Mouse (Mus musculus) cerebellum, adult 2 months (tissue): Measurements from ENCODE around the gene Haus2. TPM values are rescaled to one million over a fixed set of nuclear protein-coding genes. Genes with fewer than 3 reads are reported as not detected.

Source experiments
- DNase-seq, 2 experiments: peaks; one replicate each; pipeline ENCODE4 v3.0.0; 2021
- H3K27ac ChIP-seq: fragments of 200-500 bp; 2 replicates; pipeline ENCODE4 v1.5.1; 2012; ENCODE audit warnings: low read length, control low read depth, inconsistent platforms; ENCODE audit not compliant: insufficient read depth
- H3K27me3 ChIP-seq: fragments of 200-500 bp; 2 replicates; pipeline ENCODE4 v1.6.1; 2012; ENCODE audit warnings: inconsistent platforms, mild to moderate bottlenecking, low read length, moderate library complexity; ENCODE audit not compliant: control insufficient read depth, insufficient read depth
- H3K4me1 ChIP-seq: fragments of 200-500 bp; 2 replicates; pipeline ENCODE4 v1.6.1; 2011; ENCODE audit warnings: low read length; ENCODE audit not compliant: control insufficient read depth, insufficient read depth
- H3K4me3 ChIP-seq: fragments of 200-500 bp; replicated peaks from 2 replicates; pipeline ENCODE3; 2011; ENCODE audit warnings: mild to moderate bottlenecking, low read depth, low read length, control low read depth; ENCODE audit not compliant: insufficient read depth
- CTCF ChIP-seq: fragments of 200-500 bp; IDR thresholded peaks from 2 replicates; pipeline ENCODE4 v1.5.1; 2011; ENCODE audit warnings: low read depth, mild to moderate bottlenecking, control low read depth, low read length, moderate library complexity, borderline replicate concordance; ENCODE audit not compliant: insufficient read depth
- POLR2A ChIP-seq: fragments of 200-500 bp; IDR thresholded peaks from 2 replicates; pipeline ENCODE4 v1.6.1; 2011; ENCODE audit warnings: low read length, control low read depth, borderline replicate concordance; ENCODE audit not compliant: insufficient read depth
- WGBS: fragments of 180-500 bp; shearing (Covaris S2); methylation state at CpG from one replicate; pipeline ENCODE4 v1.1.7; 2018; 5-methylcytosine and 5-hydroxymethylcytosine counted together
- polyA plus RNA-seq: library from polyadenylated mRNA; depleted of rRNA; stranded (reverse); fragments of >200 nt; gene quantifications from 2 replicates; pipeline ENCODE4 v1.2.3, GENCODE M21; 2012

The Haus2 gene
- polyA plus RNA-seq, 1 experiment: 15.9 TPM

GRCm38 (mm10) chr2:120628076-120628865 lies 19.1 kb downstream of the Haus2 start:
- WGBS: 20% methylated on average over 10 of the region's 10 CpGs
- Histone ChIP-seq H3K4me3 (peak overlapping the region; percentile 77), H3K27me3 (no peaks in the 10 kb centered on the region), H3K27ac (no peak overlapping the region), H3K4me1 (no peaks in the 10 kb centered on the region)
- TF ChIP-seq CTCF (no peak), POLR2A (no peak)
- peak in 1 of 2 experiments; percentile 15 for DNase-seq

DNA sequence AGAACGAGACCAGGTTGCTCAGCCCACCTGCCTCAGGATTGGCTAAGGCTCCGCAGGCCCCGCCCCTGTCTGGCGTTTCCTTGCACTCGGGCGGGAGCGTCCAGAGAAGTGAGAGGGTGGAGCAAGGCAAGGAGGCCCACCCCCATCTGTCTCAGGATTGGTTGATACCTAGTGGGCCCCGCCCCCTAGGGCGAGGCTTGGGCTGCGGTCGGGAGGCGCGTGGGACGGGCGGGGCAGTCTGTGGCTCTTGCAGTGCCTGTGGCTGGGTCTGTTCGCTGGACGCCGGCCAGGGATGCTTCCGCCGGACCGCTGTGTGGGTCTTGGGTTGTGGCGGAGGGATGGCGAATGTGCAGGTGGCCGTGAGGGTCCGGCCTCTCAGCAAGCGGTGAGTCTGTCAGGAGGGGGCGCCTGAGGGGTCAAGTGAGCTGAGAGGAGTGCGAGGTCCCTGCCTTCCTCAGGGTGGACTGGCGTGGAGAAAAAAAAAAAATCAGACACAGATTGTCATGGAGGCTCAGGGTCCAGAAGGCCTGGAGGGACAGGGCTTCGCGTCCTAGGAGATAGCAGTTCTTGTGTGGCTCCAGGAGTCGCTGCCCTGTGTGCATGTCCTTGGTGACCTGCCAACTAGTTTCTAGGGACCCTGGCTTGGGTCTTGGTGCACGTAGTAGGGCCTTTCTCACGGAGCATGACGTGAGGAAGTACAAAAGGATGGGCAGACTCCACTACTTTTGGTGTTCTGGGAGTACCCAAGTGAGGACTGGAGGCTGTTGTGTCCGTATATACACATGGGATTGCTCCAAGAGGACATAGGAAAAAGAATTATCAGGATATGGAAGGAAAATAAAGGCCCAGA lies 19.9 kb downstream of the Haus2 start, which contains the start of gene Stard9:
Stard9 (plus strand) TSS at position 236 of the 850 bp plus-strand sequence.
- 1% methylated on average over 36 of the region's 36 CpGs for WGBS
- no peaks in the 10 kb centered on the region for H3K27me3 ChIP-seq
- no peak for TF ChIP-seq CTCF
- TF ChIP-seq POLR2A: peak; percentile 43

DNA sequence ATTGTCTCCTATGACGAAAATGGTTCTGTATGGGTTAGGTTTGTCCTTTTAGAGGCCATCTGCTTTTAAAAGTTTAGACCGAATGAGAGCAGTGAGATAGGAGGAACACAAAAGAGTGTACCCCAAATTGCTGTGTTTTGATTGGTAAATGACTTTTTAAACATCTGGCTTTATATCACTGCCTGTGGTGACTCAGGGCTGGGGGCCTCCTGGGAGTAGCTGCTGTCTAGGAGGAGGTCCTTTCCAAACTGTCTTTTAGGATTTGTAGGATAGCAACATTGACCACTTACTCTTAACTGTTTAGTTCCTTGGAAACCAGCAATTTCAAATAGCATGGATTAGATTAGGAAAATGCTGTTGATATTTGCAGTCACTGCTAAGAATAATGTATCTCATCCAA lies 21.1 kb downstream of the Haus2 start:
- no peak for TF ChIP-seq CTCF
- no peak for TF ChIP-seq POLR2A
- no peak for DNase-seq
- Histone ChIP-seq H3K4me3 (no peak overlapping the region), H3K27ac (no peak overlapping the region), H3K4me1 (no peaks in the 10 kb centered on the region), H3K27me3 (no peaks in the 10 kb centered on the region)
- WGBS: 86% methylated on average over 2 of the region's 2 CpGs

More for the DNA sequence above, 19.9 kb downstream of the Haus2 start, which contains the start of gene Stard9:
- H3K27ac ChIP-seq: no peak within 1 kb of the TSS
- peak within 1 kb of the TSS; percentile 77 for H3K4me3 ChIP-seq
- DNase-seq: peak; percentile 97 to 99
- H3K4me1 ChIP-seq: no peaks in the 10 kb centered on the region

DNA sequence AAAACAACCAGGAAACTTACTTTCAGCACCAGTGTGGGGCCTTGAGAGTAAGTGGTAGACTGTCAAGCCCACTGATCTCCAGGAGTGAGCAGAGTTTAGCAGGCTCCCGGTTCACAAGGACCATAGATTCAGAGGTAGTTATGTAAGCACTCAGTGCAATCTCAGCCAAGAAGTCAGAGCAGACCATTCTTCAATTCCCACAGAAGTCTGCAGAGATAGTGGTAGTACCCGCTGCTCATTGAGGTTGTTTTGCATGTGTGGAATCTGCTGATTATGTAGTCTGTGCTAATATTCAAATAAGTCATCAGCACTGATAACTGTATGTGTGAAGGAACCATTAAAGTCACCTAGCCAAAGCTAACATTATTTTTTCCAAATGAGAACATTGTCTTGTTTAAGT lies 21.5 kb downstream of the Haus2 start:
- TF ChIP-seq POLR2A (no peak), CTCF (no peak)
- no peak overlapping the region for H3K27ac ChIP-seq
- no peaks in the 10 kb centered on the region for H3K27me3 ChIP-seq
- 44% methylated on average over 2 of the region's 2 CpGs for WGBS
- no peak overlapping the region for H3K4me3 ChIP-seq
- no peaks in the 10 kb centered on the region for H3K4me1 ChIP-seq
- no peak for DNase-seq

DNA sequence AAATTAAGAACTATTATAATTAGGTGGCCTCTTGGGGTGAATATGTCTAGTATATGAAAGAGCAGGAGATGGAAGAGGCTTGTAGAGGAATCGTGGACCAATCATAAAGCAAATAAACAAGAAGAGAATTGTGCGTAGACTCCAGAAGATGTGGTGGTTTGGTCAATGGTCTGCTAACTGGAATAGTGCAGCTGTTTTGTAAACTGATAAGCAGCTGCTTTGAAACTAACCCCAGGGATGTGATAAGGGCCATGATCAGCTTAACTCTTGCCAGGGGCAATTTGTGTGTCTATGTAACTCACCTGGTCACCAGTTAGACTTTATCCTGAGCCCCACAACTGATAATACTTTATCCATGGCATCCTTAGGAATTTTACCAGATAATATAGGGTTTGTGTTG lies 22.3 kb downstream of the Haus2 start:
- TF ChIP-seq CTCF (no peak), POLR2A (no peak)
- DNase-seq: no peak
- Histone ChIP-seq H3K4me1 (no peaks in the 10 kb centered on the region), H3K4me3 (no peak overlapping the region), H3K27me3 (no peaks in the 10 kb centered on the region), H3K27ac (no peak overlapping the region)
- 87% methylated on average over 2 of the region's 2 CpGs for WGBS

GRCm38 (mm10) chr2:120631957-120632356 lies 22.8 kb downstream of the Haus2 start:
- no peaks in the 10 kb centered on the region for H3K4me1 ChIP-seq
- DNase-seq: no peak
- H3K4me3 ChIP-seq: no peak overlapping the region
- H3K27me3 ChIP-seq: no peaks in the 10 kb centered on the region
- no peak overlapping the region for H3K27ac ChIP-seq
- no peak for TF ChIP-seq CTCF
- no peak for TF ChIP-seq POLR2A
- 53% methylated on average over 4 of the region's 4 CpGs for WGBS

DNA sequence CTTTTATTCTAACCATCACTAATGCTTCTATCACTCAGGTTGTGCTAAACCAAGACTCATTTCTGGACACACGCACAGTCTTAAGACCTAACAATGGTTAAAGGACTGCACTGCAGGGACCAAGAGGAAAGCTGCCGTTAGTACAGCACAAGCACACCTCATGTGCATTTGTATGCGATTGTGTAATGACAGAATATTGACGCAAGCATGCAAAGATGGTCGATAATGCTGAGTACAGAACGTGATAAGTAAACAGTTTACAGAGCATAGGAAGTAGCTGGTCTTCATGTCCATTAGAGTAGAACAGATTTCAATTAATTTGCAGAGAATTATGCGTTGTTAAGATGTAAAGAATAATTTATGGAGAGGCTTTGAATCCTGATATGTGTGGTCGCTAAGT lies 31.7 kb downstream of the Haus2 start:
- WGBS: 90% methylated on average over 8 of the region's 8 CpGs
- no peaks in the 10 kb centered on the region for H3K4me1 ChIP-seq
- H3K27me3 ChIP-seq: no peaks in the 10 kb centered on the region
- TF ChIP-seq CTCF (no peak), POLR2A (no peak)
- H3K27ac ChIP-seq: no peak overlapping the region
- no peak overlapping the region for H3K4me3 ChIP-seq
- DNase-seq: no peak

GRCm38 (mm10) chr2:120643836-120644235 lies 34.7 kb downstream of the Haus2 start:
- WGBS: 14% methylated on average over 7 of the region's 7 CpGs
- DNase-seq: no peak
- H3K27ac ChIP-seq: no peak overlapping the region
- no peaks in the 10 kb centered on the region for H3K27me3 ChIP-seq
- H3K4me3 ChIP-seq: no peak overlapping the region
- TF ChIP-seq CTCF: no peak
- no peak for TF ChIP-seq POLR2A
- no peaks in the 10 kb centered on the region for H3K4me1 ChIP-seq
